ENCODE assay signal across 25 mouse cellular contexts in the genomic region with DNA sequence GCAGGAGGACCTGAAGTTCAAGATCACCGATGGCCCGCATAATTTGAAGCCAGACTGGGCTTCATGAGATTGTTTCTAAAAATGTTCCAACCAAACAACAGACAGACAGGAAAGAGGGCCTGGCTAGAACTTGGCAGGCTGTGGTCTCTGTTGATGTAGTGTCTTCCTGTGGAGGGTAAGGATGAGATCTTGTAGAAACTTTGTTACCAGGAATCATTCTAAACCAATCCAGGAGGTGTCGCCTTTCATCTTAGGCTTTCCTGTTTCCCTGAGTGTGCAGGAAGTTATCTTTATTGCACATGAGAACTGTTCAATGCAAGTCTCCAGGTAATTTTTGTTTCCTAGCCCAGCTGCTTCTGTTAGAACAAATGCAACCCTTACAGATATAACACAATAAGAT. TPM values are rescaled to one million over a fixed set of nuclear protein-coding genes. Genes with fewer than 3 reads are reported as not detected.
DNase-seq lines count a peak whose midpoint lies in the region; ATAC-seq and TF ChIP-seq lines count a peak whose summit lies in the region.
"Had no signal": no experiment of that assay in that cellular context is flagged by ENCODE, and none has a peak within 500 bp of the region (broad histone marks: within the 10 kb centered on the region; RNA-seq: fewer than 3 reads in every experiment).

No protein-coding gene starts in this region.

- H3K9ac ChIP-seq in intestine, postnatal 0 days (ENCODE audit: low read depth, low read length): no peak overlapping the region
- no peak overlapping the region for H3K9ac ChIP-seq in intestine, embryonic 16.5 days (ENCODE audit: low read depth, low read length)
- no peak overlapping the region for H3K9ac ChIP-seq in lung, postnatal 0 days (replicated peaks; ENCODE audit: low read depth)
- H3K9ac ChIP-seq: embryonic facial prominence, embryonic 13.5 days; embryonic facial prominence, embryonic 15.5 days; forebrain, embryonic 12.5 days had no signal

- no peaks in the 10 kb centered on the region for H3K27me3 ChIP-seq in intestine, postnatal 0 days (replicated peaks; ENCODE audit: control insufficient read depth, insufficient read depth, low read length)
- H3K27me3 ChIP-seq in intestine, embryonic 16.5 days (replicated peaks; ENCODE audit: control insufficient read depth, insufficient read depth, low read length): no peaks in the 10 kb centered on the region
- H3K27me3 ChIP-seq in lung, postnatal 0 days (replicated peaks; ENCODE audit: insufficient read depth, low read length): no peaks in the 10 kb centered on the region
- H3K27me3 ChIP-seq: embryonic facial prominence, embryonic 13.5 days; embryonic facial prominence, embryonic 15.5 days; forebrain, embryonic 12.5 days had no signal

- 0 out of 2 replicates have a peak, but pooled peaks have one; percentile 19 for TF ChIP-seq EP300 in lung, postnatal 0 days (IDR thresholded peaks at IDR 0.05)

- ATAC-seq in intestine, postnatal 0 days: no peak
- ATAC-seq in intestine, embryonic 16.5 days: no peak
- no peak for ATAC-seq in lung, postnatal 0 days
- ATAC-seq in megakaryocyte progenitor cell, adult 5-6 weeks (replicated peaks; ENCODE audit: poor library complexity): 0 out of 2 replicates have a peak, but pooled peaks have one; percentile 26
- ATAC-seq: forebrain, embryonic 14.5 days; forebrain, embryonic 16.5 days had no signal

- DNase-seq in lung, postnatal 0 days (ENCODE audit: low spot score): no peak
- no peak for DNase-seq in lung, postnatal 25 days (ENCODE audit: low spot score)
- DNase-seq in lung, postnatal 36 days: peak; percentile 49
- no peak for DNase-seq in lung, postnatal 4 days
- DNase-seq in adrenal gland, postnatal 10 days: no peak
- DNase-seq: adrenal gland, adult 2 months; adrenal gland, postnatal 14 days; adrenal gland, postnatal 36 days; cerebellum, adult 11-12 months; cerebellum, adult 2 months; cerebellum, adult 9-10 months; cerebellum, postnatal 10 days; cerebellum, postnatal 25 days; embryo, embryonic 11 days had no signal

- no peaks in the 10 kb centered on the region for H3K4me1 ChIP-seq in intestine, postnatal 0 days (replicated peaks; ENCODE audit: control insufficient read depth, insufficient read depth, low read length)
- H3K4me1 ChIP-seq in intestine, embryonic 16.5 days (ENCODE audit: control insufficient read depth, insufficient read depth, low read length): peaks cover 3% of the 10 kb centered on the region; the same call in 1 of the 2 replicates
- H3K4me1 ChIP-seq in lung, postnatal 0 days (ENCODE audit: insufficient read depth, low read depth, low read length): no peaks in the 10 kb centered on the region
- H3K4me1 ChIP-seq: forebrain, embryonic 10.5 days; forebrain, embryonic 12.5 days had no signal

- peak; percentile 53 for TF ChIP-seq CTCF in intestine, postnatal 0 days (IDR thresholded peaks at IDR 0.05; ENCODE audit: low read depth)
- no peak for TF ChIP-seq CTCF in lung, postnatal 0 days (IDR thresholded peaks at IDR 0.05)

- no peak overlapping the region for H3K4me2 ChIP-seq in intestine, postnatal 0 days (replicated peaks; ENCODE audit: low read depth)
- H3K4me2 ChIP-seq in intestine, embryonic 16.5 days (ENCODE audit: low read depth, low read length): no peak overlapping the region
- H3K4me2 ChIP-seq in lung, postnatal 0 days (replicated peaks; ENCODE audit: low read depth, low read length): no peak overlapping the region
- H3K4me2 ChIP-seq: embryonic facial prominence, embryonic 13.5 days; embryonic facial prominence, embryonic 15.5 days; forebrain, embryonic 12.5 days had no signal

- H3K36me3 ChIP-seq in intestine, postnatal 0 days (ENCODE audit: control insufficient read depth, insufficient read depth): peaks cover 33% of the 10 kb centered on the region
- H3K36me3 ChIP-seq in intestine, embryonic 16.5 days (ENCODE audit: control insufficient read depth, insufficient read depth, low read length): peaks cover 3% of the 10 kb centered on the region; the same call in 1 of the 2 replicates
- H3K36me3 ChIP-seq in lung, postnatal 0 days (ENCODE audit: insufficient read depth, low read length): no peaks in the 10 kb centered on the region
- H3K36me3 ChIP-seq: embryonic facial prominence, embryonic 15.5 days; forebrain, embryonic 10.5 days; forebrain, embryonic 12.5 days had no signal

- H3K27ac ChIP-seq in intestine, postnatal 0 days (ENCODE audit: low read depth, low read length): no peak overlapping the region
- H3K27ac ChIP-seq in intestine, embryonic 16.5 days (ENCODE audit: low read length): no peak overlapping the region
- H3K27ac ChIP-seq in lung, postnatal 0 days (ENCODE audit: low read length): no peak overlapping the region
- H3K27ac ChIP-seq: embryonic facial prominence, embryonic 13.5 days; embryonic facial prominence, embryonic 15.5 days; forebrain, embryonic 10.5 days; forebrain, embryonic 12.5 days had no signal

- no peak overlapping the region for H3K4me3 ChIP-seq in intestine, postnatal 0 days (ENCODE audit: low read depth, low read length)
- no peak overlapping the region for H3K4me3 ChIP-seq in intestine, embryonic 16.5 days (ENCODE audit: low read length)
- no peak overlapping the region for H3K4me3 ChIP-seq in lung, postnatal 0 days (ENCODE audit: low read depth, low read length)
- H3K4me3 ChIP-seq: embryonic facial prominence, embryonic 13.5 days; embryonic facial prominence, embryonic 15.5 days; erythroblast, embryonic 14.5 days; forebrain, embryonic 10.5 days; forebrain, embryonic 12.5 days had no signal

- 58% methylated on average over 3 of the region's 3 CpGs for WGBS in intestine, postnatal 0 days
- 69% methylated on average over 3 of the region's 3 CpGs for WGBS in intestine, embryonic 16.5 days
- 59% methylated on average over 3 of the region's 3 CpGs for WGBS in lung, postnatal 0 days

- no peaks in the 10 kb centered on the region for H3K9me3 ChIP-seq in intestine, postnatal 0 days (ENCODE audit: control insufficient read depth)
- H3K9me3 ChIP-seq in intestine, embryonic 16.5 days (ENCODE audit: control insufficient read depth, low read length): no peaks in the 10 kb centered on the region
- H3K9me3 ChIP-seq in lung, postnatal 0 days (ENCODE audit: low read length): no peaks in the 10 kb centered on the region
- H3K9me3 ChIP-seq: embryonic facial prominence, embryonic 13.5 days; embryonic facial prominence, embryonic 15.5 days; forebrain, embryonic 10.5 days; forebrain, embryonic 12.5 days had no signal

RNA-seq across cellular contexts. Expression of a gene that starts 30.9 kb away (rescaled TPM):
- 1.7 and 1.9 TPM in 2 replicates for polyA plus RNA-seq in intestine, postnatal 0 days (2015; fragmentation: Nextera tagmentation; extraction: Ambion mirVana)
- 7.2 and 7.4 TPM in 2 replicates for polyA plus RNA-seq in intestine, embryonic 16.5 days (2015; fragmentation: Nextera tagmentation; extraction: Ambion mirVana)
- 3.5 and 3.7 TPM in 2 replicates for polyA plus RNA-seq in lung, postnatal 0 days (2015; fragmentation: Nextera tagmentation; extraction: Ambion mirVana)
- 6.4 and 8.0 TPM in 2 replicates for total RNA-seq in megakaryocyte progenitor cell, adult 5-6 weeks (2015)
- total RNA-seq in megakaryocyte progenitor cell, adult 5-6 weeks (2017): 5.6 and 5.7 TPM in 2 replicates
- total RNA-seq in adrenal gland, postnatal 10 days (2021): 10 to 100 TPM in 1 of 2 experiments, 1 to 10 TPM in 1; 7.9 to 10.7 TPM

RNA-seq across cellular contexts. Expression of a gene that starts 48.8 kb away (rescaled TPM):
- 82.1 and 88.1 TPM in 2 replicates for polyA plus RNA-seq in intestine, postnatal 0 days (2015; fragmentation: Nextera tagmentation; extraction: Ambion mirVana)
- polyA plus RNA-seq in intestine, embryonic 16.5 days (2015; fragmentation: Nextera tagmentation; extraction: Ambion mirVana): 170 and 181 TPM in 2 replicates
- 88.2 and 106 TPM in 2 replicates for polyA plus RNA-seq in lung, postnatal 0 days (2015; fragmentation: Nextera tagmentation; extraction: Ambion mirVana)
- total RNA-seq in megakaryocyte progenitor cell, adult 5-6 weeks (2015): 0.42 and 1.2 TPM in 2 replicates
- total RNA-seq in megakaryocyte progenitor cell, adult 5-6 weeks (2017): 0.62 and 1.3 TPM in 2 replicates
- 1 to 10 TPM; 4.1 to 8.1 TPM for total RNA-seq in adrenal gland, postnatal 10 days (2021)
- total RNA-seq: adrenal gland, postnatal 36 days; MEL had no signal
- polyA plus RNA-seq: erythroblast, embryonic 14.5 days had no signal
